Mouse (Mus musculus): ENCODE measurements around the gene Prkaa2.
"Not testable (repeated sequence)": the region's sequence is repeated elsewhere in the genome, so short reads cannot be mapped to it uniquely, and the experiment has no call there.

The Prkaa2 gene

GRCm38 (mm10) chr4:105016006-105016613 is 93.6 kb downstream of the Prkaa2 start:
- no peak for DNase-seq (ENCODE audit: low spot score in 2 of 2)

DNA sequence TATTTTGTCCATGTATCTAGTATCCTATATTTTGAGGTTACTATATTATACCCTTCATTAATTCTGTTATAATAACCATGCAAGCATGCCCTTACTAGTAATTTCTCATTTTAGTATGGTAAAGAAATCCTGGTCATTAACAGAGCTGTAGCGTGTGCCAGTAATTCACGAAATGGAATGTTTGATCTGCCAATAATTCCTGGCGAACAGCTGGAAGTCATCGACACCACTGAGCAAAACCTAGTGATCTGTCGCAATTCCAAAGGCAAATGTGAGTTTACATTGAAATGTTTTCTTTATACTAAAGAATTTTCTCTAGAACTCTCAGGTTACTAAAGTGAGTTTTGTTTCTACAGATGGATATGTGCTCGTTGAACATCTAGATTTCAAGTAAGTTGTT is 94.2 kb downstream of the Prkaa2 start:
- DNase-seq (ENCODE audit: low spot score in 2 of 2) = no peak

DNA sequence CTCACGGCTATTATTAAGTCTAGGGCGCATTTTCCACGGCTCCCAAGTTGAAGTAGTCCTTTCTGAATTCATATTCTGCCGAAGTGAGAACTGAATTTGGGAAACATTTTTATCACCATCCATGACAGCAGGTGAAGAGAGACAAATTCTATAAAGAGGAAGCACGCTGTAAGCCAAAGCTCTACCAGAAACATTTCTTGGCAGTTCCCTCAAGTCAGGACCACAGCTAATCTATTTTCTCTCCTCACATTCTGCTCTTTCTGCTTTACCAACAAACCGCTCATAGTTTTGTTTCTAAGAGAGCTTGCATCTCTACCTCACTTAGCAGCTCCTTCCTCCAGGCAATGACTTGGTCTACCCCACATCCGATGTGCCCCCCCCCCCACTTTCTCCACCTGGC is 96.0 kb downstream of the Prkaa2 start:
- DNase-seq (ENCODE audit: low spot score in 2 of 2) = no peak

DNA sequence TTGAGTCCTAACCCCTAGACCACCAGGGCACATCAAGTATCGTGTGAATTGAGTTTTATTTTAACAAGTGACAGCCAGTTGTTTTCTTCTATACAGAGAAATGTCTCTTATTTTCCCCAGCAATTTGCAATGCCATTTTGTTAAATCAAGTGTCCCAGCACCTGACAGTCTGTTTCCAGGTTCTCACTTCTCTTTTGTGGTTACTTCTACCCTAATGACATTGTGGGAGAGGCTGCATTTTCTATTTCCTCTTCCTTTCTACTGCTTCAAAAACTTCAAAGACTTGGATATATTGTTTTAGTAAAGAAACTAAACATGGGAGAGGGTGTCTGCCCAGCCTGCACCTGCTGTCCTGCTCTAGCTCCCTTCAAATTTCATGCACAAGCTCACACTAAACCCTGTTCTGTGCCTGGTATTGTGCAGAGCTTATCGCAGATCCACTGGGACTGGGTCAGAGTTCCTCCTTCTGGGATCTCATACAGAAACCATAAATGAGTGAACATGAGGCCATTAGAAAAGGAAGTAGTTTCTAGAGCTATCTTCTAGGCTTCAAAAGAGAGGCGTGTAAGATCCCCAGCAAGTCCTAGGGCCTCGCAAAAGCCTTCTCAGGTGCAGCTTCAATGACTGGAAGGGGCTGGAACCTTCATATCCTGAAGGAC is 102.2 kb downstream of the Prkaa2 start:
- no peak for DNase-seq (ENCODE audit: low spot score in 2 of 2)

GRCm38 (mm10) chr4:105004649-105005048 is 105.0 kb downstream of the Prkaa2 start:
- not testable (repeated sequence) for DNase-seq (ENCODE audit: low spot score in 2 of 2)

- no peak for DNase-seq (ENCODE audit: low spot score in 2 of 2)
These were observed 105.6 kb downstream of the Prkaa2 start for GRCm38 (mm10) chr4:105004135-105004534.

GRCm38 (mm10) chr4:105001736-105002135 is 108.0 kb downstream of the Prkaa2 start:
- no peak for DNase-seq (ENCODE audit: low spot score in 2 of 2)

- DNase-seq (ENCODE audit: low spot score in 2 of 2) = no peak
These were observed 110.0 kb downstream of the Prkaa2 start for GRCm38 (mm10) chr4:104999702-105000101.

GRCm38 (mm10) chr4:104993140-104993874 is 116.4 kb downstream of the Prkaa2 start:
- DNase-seq (ENCODE audit: low spot score in 2 of 2) = no peak

DNA sequence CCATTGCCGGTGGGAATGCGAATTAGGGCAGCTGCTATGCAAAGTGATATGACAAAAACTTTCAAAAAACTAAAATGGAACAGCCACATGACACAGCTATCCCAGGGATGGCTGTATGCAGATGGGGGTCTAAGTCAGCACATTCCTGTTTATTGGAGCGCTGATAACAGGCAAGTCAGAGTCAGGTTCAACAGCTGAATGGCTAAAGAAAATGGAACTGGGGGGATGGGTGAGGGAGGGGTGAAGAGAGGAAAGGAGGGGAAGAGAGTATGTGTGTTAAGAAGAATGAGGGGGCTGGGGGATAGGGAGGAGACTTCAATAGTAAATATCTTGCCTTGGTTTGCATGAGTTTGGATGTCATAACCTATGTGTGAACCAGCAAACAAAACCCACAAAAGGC is 117.4 kb downstream of the Prkaa2 start:
- DNase-seq (ENCODE audit: low spot score in 2 of 2) = no peak

GRCm38 (mm10) chr4:104990686-104991085 is 119.0 kb downstream of the Prkaa2 start:
- DNase-seq (ENCODE audit: low spot score in 2 of 2) = no peak

DNA sequence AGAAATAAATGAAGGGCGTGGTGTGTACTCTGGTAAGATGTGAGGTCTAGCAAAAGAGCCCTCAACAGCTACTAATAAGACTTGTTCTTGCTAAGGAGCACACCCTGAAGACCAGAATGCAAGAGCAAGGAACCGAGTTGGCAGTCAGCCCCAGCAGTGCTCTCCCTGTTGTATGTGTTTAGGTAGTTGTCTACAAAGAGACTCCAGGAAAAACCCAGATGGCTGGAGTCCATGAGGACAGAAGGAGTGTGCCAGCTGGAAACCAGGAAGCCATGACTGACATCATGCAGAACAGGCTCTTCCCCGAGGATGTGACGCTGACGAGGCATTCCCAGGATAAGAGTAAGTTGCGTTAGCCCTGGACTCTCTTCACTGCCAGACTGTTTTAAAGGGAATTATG is 119.7 kb downstream of the Prkaa2 start:
- DNase-seq (ENCODE audit: low spot score in 2 of 2) = no peak

DNA sequence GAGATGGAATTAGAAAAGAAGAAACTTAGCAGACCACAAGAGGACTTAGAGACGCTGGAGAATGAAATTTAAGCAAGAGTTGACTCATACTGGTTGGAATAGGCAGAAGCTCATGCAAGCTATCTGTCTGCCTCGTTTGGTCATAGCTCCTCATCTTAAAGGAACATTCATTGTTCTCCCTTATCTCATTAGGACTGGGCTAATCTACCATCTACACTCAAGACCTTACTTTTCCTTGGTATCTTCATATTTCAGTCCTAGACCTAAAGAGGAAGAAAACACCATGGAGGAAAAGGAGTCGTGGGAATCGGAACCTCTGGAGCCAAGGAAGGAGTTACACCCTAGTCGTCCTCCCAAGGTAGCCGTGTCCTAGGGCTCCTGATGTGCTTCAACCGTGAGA is 121.0 kb downstream of the Prkaa2 start:
- no peak for DNase-seq (ENCODE audit: low spot score in 2 of 2)

DNA sequence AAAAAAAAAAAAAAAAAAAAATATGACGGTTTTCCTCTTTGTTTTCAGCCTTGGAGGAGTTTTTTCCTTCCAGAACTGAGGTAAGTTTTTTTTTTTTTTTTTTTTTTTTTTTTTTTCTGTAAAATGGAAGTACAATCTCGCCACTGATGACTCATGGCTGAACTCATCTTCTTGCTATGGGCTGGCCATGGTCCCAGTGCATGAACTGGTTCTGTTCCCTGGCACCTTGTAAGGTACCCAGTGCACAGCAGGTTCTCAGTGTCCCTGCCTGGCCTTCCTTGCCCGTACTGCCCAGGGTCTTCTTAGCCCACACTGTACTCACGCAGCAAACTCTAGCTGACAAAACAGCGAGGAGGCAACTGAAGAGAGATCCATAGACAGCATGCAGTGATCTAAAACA is 121.6 kb downstream of the Prkaa2 start:
- DNase-seq (ENCODE audit: low spot score in 2 of 2) = no peak

- DNase-seq (ENCODE audit: low spot score in 2 of 2) = no peak
These were observed 122.1 kb downstream of the Prkaa2 start for GRCm38 (mm10) chr4:104987631-104988030.

DNA sequence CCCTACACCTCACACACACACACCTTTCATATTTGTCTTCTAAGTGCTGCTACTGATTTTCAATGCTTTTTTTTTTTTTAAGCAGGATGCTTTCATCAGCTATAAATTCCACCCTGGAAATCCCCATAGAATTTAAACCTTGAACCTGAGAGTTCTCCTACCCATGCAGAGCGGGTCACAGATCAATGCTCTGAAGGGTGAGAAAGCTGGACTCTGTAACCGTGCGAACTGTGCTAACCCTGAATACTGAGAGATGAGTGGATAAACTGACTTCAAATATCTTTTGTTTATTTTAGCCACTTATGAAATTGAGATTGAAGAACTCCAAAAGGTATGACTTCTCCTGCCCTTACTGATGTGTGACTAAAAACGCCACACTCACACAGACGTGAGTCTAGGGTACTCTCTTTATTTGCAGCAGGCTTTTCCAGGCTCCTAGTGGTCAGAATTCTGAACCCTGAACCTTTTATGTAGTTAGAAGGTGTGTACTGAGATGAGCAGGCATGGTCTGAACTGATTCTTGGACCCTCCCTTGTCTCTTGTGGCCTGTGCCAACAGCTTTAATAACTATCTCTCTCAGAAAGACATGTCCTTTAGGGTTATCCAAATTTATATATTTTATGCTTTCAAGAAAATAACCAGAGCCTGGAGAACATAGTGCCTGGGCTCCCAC is 123.6 kb downstream of the Prkaa2 start:
- no peak for DNase-seq (ENCODE audit: low spot score in 2 of 2)
